Mouse (Mus musculus) kidney, embryonic 15.5 days (tissue): ENCODE measurements around the gene Snap47. TPM values are rescaled to one million over a fixed set of nuclear protein-coding genes. Genes with fewer than 3 reads are reported as not detected.
A peak's percentile ranks its signal among the peaks of the same experiment; 100 is the strongest.
"Not testable (repeated sequence)": the region's sequence is repeated elsewhere in the genome, so short reads cannot be mapped to it uniquely, and the experiment has no call there.

Source experiments
- ATAC-seq: fragments of 200-750 bp; cut with Nextera tagmentation; replicated peaks from 2 replicates; pipeline ENCODE4 v1.8.0; 2017; ENCODE audit warnings: moderate TSS enrichment; ENCODE audit not compliant: low FRiP score
- H3K27ac ChIP-seq: fragments of 300-500 bp; sonication (generic); 2 replicates; pipeline ENCODE4 v1.5.1; 2015; ENCODE audit warnings: mild to moderate bottlenecking, inconsistent platforms
- H3K27me3 ChIP-seq: fragments of 300-500 bp; sonication (generic); 2 replicates; pipeline ENCODE4 v1.6.1; 2015; ENCODE audit warnings: inconsistent platforms
- H3K36me3 ChIP-seq: fragments of 300-500 bp; sonication (generic); 2 replicates; pipeline ENCODE4 v1.6.1; 2015; ENCODE audit warnings: inconsistent platforms
- H3K4me1 ChIP-seq: fragments of 300-500 bp; sonication (generic); 2 replicates; pipeline ENCODE4 v1.6.1; 2015; ENCODE audit warnings: inconsistent platforms
- H3K4me2 ChIP-seq: fragments of 300-500 bp; sonication (generic); 2 replicates; pipeline ENCODE4 v1.6.1; 2015; ENCODE audit warnings: moderate library complexity, mild to moderate bottlenecking, inconsistent platforms
- H3K4me3 ChIP-seq: fragments of 300-500 bp; sonication (generic); replicated peaks from 2 replicates; pipeline ENCODE4 v1.5.1; 2015; ENCODE audit warnings: mild to moderate bottlenecking, inconsistent platforms
- H3K9ac ChIP-seq: fragments of 300-500 bp; sonication (generic); 2 replicates; pipeline ENCODE4 v1.6.1; 2015; ENCODE audit warnings: mild to moderate bottlenecking, inconsistent platforms
- H3K9me3 ChIP-seq: fragments of 300-500 bp; sonication (generic); replicated peaks from 2 replicates; pipeline ENCODE4 v1.6.1; 2016; ENCODE audit warnings: inconsistent platforms
- WGBS: fragments of 180-500 bp; shearing (Covaris S2); methylation state at CpG from one replicate; pipeline ENCODE4 v1.1.7; 2015; ENCODE audit warnings: mixed read lengths; 5-methylcytosine and 5-hydroxymethylcytosine counted together
- polyA plus RNA-seq: library from polyadenylated mRNA; unstranded; fragments of >200 nt; fragmentation: Nextera tagmentation; extraction: Ambion mirVana; gene quantifications from 2 replicates; pipeline ENCODE4 v1.2.1, GENCODE M21; 2015

Snap47 gene
- polyA plus RNA-seq, 1 experiment from 2014 or later, result 112 TPM

- Histone ChIP-seq H3K36me3 (no peaks in the 10 kb centered on the region), H3K9me3 (no peaks in the 10 kb centered on the region)
- ATAC-seq, result no peak
Measured at GRCm38 (mm10) chr11:59389617-59390016, 61.4 kb downstream of the Snap47 start.

GRCm38 (mm10) chr11:59388806-59389205 lies 62.2 kb downstream of the Snap47 start:
- no peak overlapping the region for H3K4me3 ChIP-seq
- no peaks in the 10 kb centered on the region for H3K9me3 ChIP-seq
- ATAC-seq, result no peak
- no peak overlapping the region for H3K9ac ChIP-seq
- WGBS, result 79% methylated on average over 4 of the region's 4 CpGs
- no peak overlapping the region for H3K27ac ChIP-seq
- H3K4me2 ChIP-seq, result no peak overlapping the region
- no peaks in the 10 kb centered on the region for H3K36me3 ChIP-seq
- H3K4me1 ChIP-seq, result peaks cover 33% of the 10 kb centered on the region
- H3K27me3 ChIP-seq, result no peaks in the 10 kb centered on the region

More at GRCm38 (mm10) chr11:59389617-59390016, 61.4 kb downstream of the Snap47 start:
- WGBS, result 58% methylated on average over 4 of the region's 4 CpGs
- Histone ChIP-seq H3K9ac (no peak overlapping the region), H3K4me2 (no peak overlapping the region), H3K27me3 (no peaks in the 10 kb centered on the region), H3K4me1 (peaks cover 25% of the 10 kb centered on the region), H3K4me3 (no peak overlapping the region), H3K27ac (no peak overlapping the region)

- H3K9ac ChIP-seq, result no peak overlapping the region
- H3K4me2 ChIP-seq, result no peak overlapping the region
- no peaks in the 10 kb centered on the region for H3K27me3 ChIP-seq
- no peak; the same call in 1 of the 2 replicates for ATAC-seq
- H3K4me1 ChIP-seq, result peaks cover 32% of the 10 kb centered on the region
- no peaks in the 10 kb centered on the region for H3K36me3 ChIP-seq
- no peak overlapping the region for H3K4me3 ChIP-seq
- WGBS, result 34% methylated on average over 4 of the region's 4 CpGs
- no peaks in the 10 kb centered on the region for H3K9me3 ChIP-seq
- H3K27ac ChIP-seq, result no peak overlapping the region
Measured at GRCm38 (mm10) chr11:59387471-59387870, 63.5 kb downstream of the Snap47 start.

GRCm38 (mm10) chr11:59385123-59385522 lies 65.9 kb downstream of the Snap47 start:
- H3K9ac ChIP-seq, result no peak overlapping the region
- no peaks in the 10 kb centered on the region for H3K36me3 ChIP-seq
- peak; percentile 57 for ATAC-seq
- WGBS, result 8% methylated on average over 8 of the region's 8 CpGs
- no peaks in the 10 kb centered on the region for H3K9me3 ChIP-seq
- peaks cover 32% of the 10 kb centered on the region for H3K4me1 ChIP-seq
- H3K27me3 ChIP-seq, result no peaks in the 10 kb centered on the region
- peak overlapping the region; percentile 51 for H3K27ac ChIP-seq
- no peak overlapping the region for H3K4me3 ChIP-seq
- H3K4me2 ChIP-seq, result 0 out of 2 replicates have a peak overlapping the region, but pooled peaks have one; percentile 19

- Histone ChIP-seq H3K4me1 (peaks cover 32% of the 10 kb centered on the region), H3K27ac (peak overlapping the region; percentile 51), H3K4me2 (no peak overlapping the region), H3K27me3 (no peaks in the 10 kb centered on the region), H3K9ac (no peak overlapping the region), H3K9me3 (no peaks in the 10 kb centered on the region), H3K4me3 (no peak overlapping the region), H3K36me3 (no peaks in the 10 kb centered on the region)
- peak; percentile 72 for ATAC-seq
- 32% methylated on average over 7 of the region's 7 CpGs for WGBS
Measured at GRCm38 (mm10) chr11:59384441-59384959, 66.5 kb downstream of the Snap47 start.

GRCm38 (mm10) chr11:59379547-59379946 lies 71.4 kb downstream of the Snap47 start:
- Histone ChIP-seq H3K27me3 (no peaks in the 10 kb centered on the region), H3K9me3 (no peaks in the 10 kb centered on the region), H3K27ac (no peak overlapping the region), H3K9ac (no peak overlapping the region), H3K4me1 (peaks cover 10% of the 10 kb centered on the region), H3K4me3 (no peak overlapping the region), H3K36me3 (no peaks in the 10 kb centered on the region), H3K4me2 (no peak overlapping the region)
- ATAC-seq, result no peak

GRCm38 (mm10) chr11:59377999-59378398 lies 73.0 kb downstream of the Snap47 start:
- WGBS, result 83% methylated on average over 3 of the region's 3 CpGs
- no peak overlapping the region for H3K9ac ChIP-seq
- no peak overlapping the region for H3K4me2 ChIP-seq
- H3K4me3 ChIP-seq, result no peak overlapping the region
- ATAC-seq, result no peak
- H3K27ac ChIP-seq, result no peak overlapping the region
- no peaks in the 10 kb centered on the region for H3K4me1 ChIP-seq
- no peaks in the 10 kb centered on the region for H3K27me3 ChIP-seq
- H3K36me3 ChIP-seq, result no peaks in the 10 kb centered on the region
- H3K9me3 ChIP-seq, result no peaks in the 10 kb centered on the region

- H3K4me3 ChIP-seq, result no peak within 1 kb of the TSS
- no peaks in the 10 kb centered on the region for H3K4me1 ChIP-seq
- no peaks in the 10 kb centered on the region for H3K27me3 ChIP-seq
- no peaks in the 10 kb centered on the region for H3K9me3 ChIP-seq
- no peaks in the 10 kb centered on the region for H3K36me3 ChIP-seq
- no peak for ATAC-seq
- 78% methylated on average over 16 of the region's 16 CpGs for WGBS
- no peak within 1 kb of the TSS for H3K9ac ChIP-seq
- no peak within 1 kb of the TSS for H3K27ac ChIP-seq
- H3K4me2 ChIP-seq, result no peak within 1 kb of the TSS
Measured at GRCm38 (mm10) chr11:59375475-59375874, 75.5 kb downstream of the Snap47 start, which contains the start of gene Prss38. TSS of gene Prss38 (minus strand) at chr11:59375657.

GRCm38 (mm10) chr11:59369848-59370247 lies 81.1 kb downstream of the Snap47 start:
- Histone ChIP-seq H3K36me3 (no peaks in the 10 kb centered on the region), H3K9ac (no peak overlapping the region), H3K4me3 (no peak overlapping the region), H3K27ac (no peak overlapping the region), H3K27me3 (no peaks in the 10 kb centered on the region), H3K9me3 (no peaks in the 10 kb centered on the region), H3K4me1 (peaks cover 11% of the 10 kb centered on the region; the same call in 1 of the 2 replicates), H3K4me2 (no peak overlapping the region)
- 79% methylated on average over 11 of the region's 11 CpGs for WGBS
- ATAC-seq, result no peak

GRCm38 (mm10) chr11:59367955-59368354 lies 83.0 kb downstream of the Snap47 start:
- not testable (repeated sequence) for H3K4me2 ChIP-seq, H3K4me3 ChIP-seq, ATAC-seq, H3K9me3 ChIP-seq, H3K9ac ChIP-seq, H3K36me3 ChIP-seq, H3K27me3 ChIP-seq, H3K27ac ChIP-seq
- WGBS, result 85% methylated on average over 4 of the region's 4 CpGs
- H3K4me1 ChIP-seq, result peaks cover 19% of the 10 kb centered on the region; the same call in 1 of the 2 replicates

- WGBS, result 16% methylated on average over 3 of the region's 3 CpGs
- no peak overlapping the region for H3K9ac ChIP-seq
- H3K9me3 ChIP-seq, result no peaks in the 10 kb centered on the region
- H3K27me3 ChIP-seq, result no peaks in the 10 kb centered on the region
- no peak overlapping the region for H3K4me3 ChIP-seq
- peaks cover 27% of the 10 kb centered on the region for H3K4me1 ChIP-seq
- H3K27ac ChIP-seq, result 0 out of 2 replicates have a peak overlapping the region, but pooled peaks have one; percentile 20
- no peaks in the 10 kb centered on the region for H3K36me3 ChIP-seq
- no peak for ATAC-seq
- H3K4me2 ChIP-seq, result no peak overlapping the region
Measured at GRCm38 (mm10) chr11:59366633-59367032, 84.4 kb downstream of the Snap47 start.

GRCm38 (mm10) chr11:59366031-59366430 lies 85.0 kb downstream of the Snap47 start:
- Histone ChIP-seq H3K27me3 (no peaks in the 10 kb centered on the region), H3K4me1 (peaks cover 27% of the 10 kb centered on the region), H3K9ac (no peak overlapping the region), H3K4me2 (no peak overlapping the region), H3K4me3 (no peak overlapping the region), H3K36me3 (no peaks in the 10 kb centered on the region), H3K27ac (0 out of 2 replicates have a peak overlapping the region, but pooled peaks have one; percentile 45), H3K9me3 (no peaks in the 10 kb centered on the region)
- 65% methylated on average over 3 of the region's 3 CpGs for WGBS
- no peak for ATAC-seq

- Histone ChIP-seq H3K4me1 (peaks cover 27% of the 10 kb centered on the region), H3K4me2 (no peak overlapping the region), H3K9ac (no peak overlapping the region), H3K9me3 (no peaks in the 10 kb centered on the region), H3K27me3 (no peaks in the 10 kb centered on the region), H3K27ac (peak overlapping the region; percentile 13; the same call in 1 of the 2 replicates), H3K36me3 (no peaks in the 10 kb centered on the region), H3K4me3 (no peak overlapping the region)
- 42% methylated on average over 3 of the region's 3 CpGs for WGBS
- ATAC-seq, result peak; percentile 56; the same call in 1 of the 2 replicates
Measured at GRCm38 (mm10) chr11:59364417-59364816, 86.6 kb downstream of the Snap47 start.
